Mouse (Mus musculus): ENCODE results near the gene Adgre1. TPM values are rescaled to one million over a fixed set of nuclear protein-coding genes. Genes with fewer than 3 reads are reported as not detected.

The Adgre1 gene
- polyA plus RNA-seq, 1 experiment from 2014 or later: 3.4 TPM

- no peaks in the 10 kb centered on the region; the same call in 1 of the 2 replicates for H3K4me1 ChIP-seq (ENCODE audit: control insufficient read depth, insufficient read depth, low read length)
- H3K4me2 ChIP-seq: no peak overlapping the region
- peak; percentile 88 for ATAC-seq (ENCODE audit: low FRiP score)
- DNase-seq (ENCODE audit: low spot score, missing footprints): peak; percentile 100
- no peaks in the 10 kb centered on the region for H3K9me3 ChIP-seq (ENCODE audit: control insufficient read depth, low read length)
- 11% methylated on average over 11 of the region's 11 CpGs for WGBS
- H3K36me3 ChIP-seq (ENCODE audit: control insufficient read depth, insufficient read depth, low read length): no peaks in the 10 kb centered on the region
- no peak overlapping the region for H3K27ac ChIP-seq (ENCODE audit: low read depth, low read length)
- H3K27me3 ChIP-seq (ENCODE audit: control insufficient read depth, insufficient read depth, low read length): no peaks in the 10 kb centered on the region
- no peak overlapping the region for H3K4me3 ChIP-seq (ENCODE audit: low read depth, low read length)
- peak overlapping the region; percentile 28; the same call in 1 of the 2 replicates for H3K9ac ChIP-seq (ENCODE audit: low read length)
These were observed 22.7 kb upstream of the Adgre1 start for GRCm38 (mm10) chr17:57335673-57336303.

- H3K4me3 ChIP-seq (ENCODE audit: low read depth, low read length): no peak overlapping the region
- no peak overlapping the region for H3K9ac ChIP-seq (ENCODE audit: low read length)
- H3K9me3 ChIP-seq (ENCODE audit: control insufficient read depth, low read length): no peaks in the 10 kb centered on the region
- ATAC-seq (ENCODE audit: low FRiP score) (no peak), DNase-seq (ENCODE audit: low spot score, missing footprints) (no peak)
- 85% methylated on average over 10 of the region's 10 CpGs for WGBS
- no peak overlapping the region for H3K27ac ChIP-seq (ENCODE audit: low read depth, low read length)
- no peaks in the 10 kb centered on the region; the same call in 1 of the 2 replicates for H3K4me1 ChIP-seq (ENCODE audit: control insufficient read depth, insufficient read depth, low read length)
- H3K4me2 ChIP-seq: no peak overlapping the region
- H3K36me3 ChIP-seq (ENCODE audit: control insufficient read depth, insufficient read depth, low read length): no peaks in the 10 kb centered on the region
- H3K27me3 ChIP-seq (ENCODE audit: control insufficient read depth, insufficient read depth, low read length): no peaks in the 10 kb centered on the region
These were observed 20.5 kb upstream of the Adgre1 start for GRCm38 (mm10) chr17:57337996-57338395.

- ATAC-seq (ENCODE audit: low FRiP score) (no peak), DNase-seq (ENCODE audit: low spot score, missing footprints) (peak; percentile 47)
- H3K27ac ChIP-seq (ENCODE audit: low read depth, low read length): no peak overlapping the region
- H3K9me3 ChIP-seq (ENCODE audit: control insufficient read depth, low read length): no peaks in the 10 kb centered on the region
- H3K4me1 ChIP-seq (ENCODE audit: control insufficient read depth, insufficient read depth, low read length): no peaks in the 10 kb centered on the region; the same call in 1 of the 2 replicates
- H3K4me2 ChIP-seq: no peak overlapping the region
- H3K9ac ChIP-seq (ENCODE audit: low read length): no peak overlapping the region
- H3K4me3 ChIP-seq (ENCODE audit: low read depth, low read length): no peak overlapping the region
- no peaks in the 10 kb centered on the region for H3K27me3 ChIP-seq (ENCODE audit: control insufficient read depth, insufficient read depth, low read length)
- H3K36me3 ChIP-seq (ENCODE audit: control insufficient read depth, insufficient read depth, low read length): no peaks in the 10 kb centered on the region
- WGBS: 79% methylated on average over 9 of the region's 9 CpGs
These were observed 19.2 kb upstream of the Adgre1 start for GRCm38 (mm10) chr17:57339298-57339697.

- Histone ChIP-seq H3K27me3 (ENCODE audit: control insufficient read depth, insufficient read depth, low read length) (no peaks in the 10 kb centered on the region), H3K4me1 (ENCODE audit: control insufficient read depth, insufficient read depth, low read length) (no peaks in the 10 kb centered on the region)
These were observed 16.9 kb upstream of the Adgre1 start for GRCm38 (mm10) chr17:57341568-57341967.

GRCm38 (mm10) chr17:57344029-57344707, 14.3 kb upstream of the Adgre1 start:
- no peak overlapping the region for H3K27ac ChIP-seq (ENCODE audit: low read depth, low read length)
- ATAC-seq (ENCODE audit: low FRiP score) (no peak), DNase-seq (ENCODE audit: low spot score, missing footprints) (peak; percentile 49)
- H3K4me2 ChIP-seq: no peak overlapping the region
- no peak overlapping the region for H3K9ac ChIP-seq (ENCODE audit: low read length)
- H3K4me3 ChIP-seq (ENCODE audit: low read depth, low read length): no peak overlapping the region
- 73% methylated on average over 2 of the region's 2 CpGs for WGBS
- no peaks in the 10 kb centered on the region for H3K4me1 ChIP-seq (ENCODE audit: control insufficient read depth, insufficient read depth, low read length)
- no peaks in the 10 kb centered on the region for H3K27me3 ChIP-seq (ENCODE audit: control insufficient read depth, insufficient read depth, low read length)
- no peaks in the 10 kb centered on the region for H3K36me3 ChIP-seq (ENCODE audit: control insufficient read depth, insufficient read depth, low read length)
- H3K9me3 ChIP-seq (ENCODE audit: control insufficient read depth, low read length): no peaks in the 10 kb centered on the region

More at GRCm38 (mm10) chr17:57341568-57341967, 16.9 kb upstream of the Adgre1 start:
- Histone ChIP-seq H3K36me3 (ENCODE audit: control insufficient read depth, insufficient read depth, low read length) (no peaks in the 10 kb centered on the region), H3K4me2 (no peak overlapping the region), H3K27ac (ENCODE audit: low read depth, low read length) (no peak overlapping the region), H3K4me3 (ENCODE audit: low read depth, low read length) (no peak overlapping the region), H3K9ac (ENCODE audit: low read length) (no peak overlapping the region), H3K9me3 (ENCODE audit: control insufficient read depth, low read length) (no peaks in the 10 kb centered on the region)
- WGBS: 82% methylated on average over 4 of the region's 4 CpGs
- ATAC-seq (ENCODE audit: low FRiP score) (no peak), DNase-seq (ENCODE audit: low spot score, missing footprints) (peak; percentile 8)

GRCm38 (mm10) chr17:57347017-57347416, 11.5 kb upstream of the Adgre1 start:
- no peak for ATAC-seq (ENCODE audit: low FRiP score)
- WGBS: 84% methylated on average over 6 of the region's 6 CpGs
- peak; percentile 75 for DNase-seq (ENCODE audit: low spot score, missing footprints)

GRCm38 (mm10) chr17:57347781-57348180, 10.7 kb upstream of the Adgre1 start:
- WGBS: 83% methylated on average over 2 of the region's 2 CpGs
- no peak overlapping the region for H3K9ac ChIP-seq (ENCODE audit: low read length)
- DNase-seq (ENCODE audit: low spot score, missing footprints): no peak
- H3K27me3 ChIP-seq (ENCODE audit: control insufficient read depth, insufficient read depth, low read length): no peaks in the 10 kb centered on the region
- no peak overlapping the region for H3K4me2 ChIP-seq
- ATAC-seq (ENCODE audit: low FRiP score): no peak
- H3K27ac ChIP-seq (ENCODE audit: low read depth, low read length): no peak overlapping the region
- H3K4me3 ChIP-seq (ENCODE audit: low read depth, low read length): no peak overlapping the region
- no peaks in the 10 kb centered on the region for H3K9me3 ChIP-seq (ENCODE audit: control insufficient read depth, low read length)
- H3K4me1 ChIP-seq (ENCODE audit: control insufficient read depth, insufficient read depth, low read length): no peaks in the 10 kb centered on the region
- H3K36me3 ChIP-seq (ENCODE audit: control insufficient read depth, insufficient read depth, low read length): no peaks in the 10 kb centered on the region

More at GRCm38 (mm10) chr17:57347017-57347416, 11.5 kb upstream of the Adgre1 start:
- no peaks in the 10 kb centered on the region for H3K27me3 ChIP-seq (ENCODE audit: control insufficient read depth, insufficient read depth, low read length)
- no peaks in the 10 kb centered on the region for H3K36me3 ChIP-seq (ENCODE audit: control insufficient read depth, insufficient read depth, low read length)
- no peaks in the 10 kb centered on the region for H3K9me3 ChIP-seq (ENCODE audit: control insufficient read depth, low read length)
- no peak overlapping the region for H3K27ac ChIP-seq (ENCODE audit: low read depth, low read length)
- no peak overlapping the region for H3K4me2 ChIP-seq
- H3K4me1 ChIP-seq (ENCODE audit: control insufficient read depth, insufficient read depth, low read length): no peaks in the 10 kb centered on the region
- H3K4me3 ChIP-seq (ENCODE audit: low read depth, low read length): no peak overlapping the region
- no peak overlapping the region for H3K9ac ChIP-seq (ENCODE audit: low read length)

- 73% methylated on average over 5 of the region's 5 CpGs for WGBS
These were observed 9.4 kb upstream of the Adgre1 start for GRCm38 (mm10) chr17:57349067-57349466.

GRCm38 (mm10) chr17:57350212-57350611, 8.3 kb upstream of the Adgre1 start:
- no peak overlapping the region for H3K4me3 ChIP-seq (ENCODE audit: low read depth, low read length)
- no peak overlapping the region for H3K27ac ChIP-seq (ENCODE audit: low read depth, low read length)
- 90% methylated on average over 5 of the region's 5 CpGs for WGBS
- no peak overlapping the region for H3K9ac ChIP-seq (ENCODE audit: low read length)
- no peaks in the 10 kb centered on the region for H3K27me3 ChIP-seq (ENCODE audit: control insufficient read depth, insufficient read depth, low read length)
- H3K4me1 ChIP-seq (ENCODE audit: control insufficient read depth, insufficient read depth, low read length): no peaks in the 10 kb centered on the region
- DNase-seq (ENCODE audit: low spot score, missing footprints) (peak; percentile 47), ATAC-seq (ENCODE audit: low FRiP score) (no peak)
- no peak overlapping the region for H3K4me2 ChIP-seq
- H3K36me3 ChIP-seq (ENCODE audit: control insufficient read depth, insufficient read depth, low read length): no peaks in the 10 kb centered on the region
- H3K9me3 ChIP-seq (ENCODE audit: control insufficient read depth, low read length): no peaks in the 10 kb centered on the region

More at GRCm38 (mm10) chr17:57349067-57349466, 9.4 kb upstream of the Adgre1 start:
- Histone ChIP-seq H3K27ac (ENCODE audit: low read depth, low read length) (no peak overlapping the region), H3K9me3 (ENCODE audit: control insufficient read depth, low read length) (no peaks in the 10 kb centered on the region), H3K4me2 (no peak overlapping the region), H3K27me3 (ENCODE audit: control insufficient read depth, insufficient read depth, low read length) (no peaks in the 10 kb centered on the region), H3K4me3 (ENCODE audit: low read depth, low read length) (no peak overlapping the region), H3K9ac (ENCODE audit: low read length) (no peak overlapping the region), H3K4me1 (ENCODE audit: control insufficient read depth, insufficient read depth, low read length) (no peaks in the 10 kb centered on the region), H3K36me3 (ENCODE audit: control insufficient read depth, insufficient read depth, low read length) (no peaks in the 10 kb centered on the region)
- DNase-seq (ENCODE audit: low spot score, missing footprints): no peak
- ATAC-seq (ENCODE audit: low FRiP score): no peak
